Mouse (Mus musculus) liver, adult 2 months (tissue): ENCODE results near the gene Patj. TPM values are rescaled to one million over a fixed set of nuclear protein-coding genes. Genes with fewer than 3 reads are reported as not detected.

Experiments
- DNase-seq: peaks from one replicate; pipeline ENCODE4 v3.0.0-alpha.2; 2011; ENCODE audit warnings: low read depth, low spot score; ENCODE audit errors: extremely low read depth
- H3K27ac ChIP-seq: fragments of 200-500 bp; replicated peaks from 2 replicates; pipeline ENCODE4 v1.5.1; 2012; ENCODE audit warnings: low read depth, mild to moderate bottlenecking, control low read depth, inconsistent platforms, low read length; ENCODE audit not compliant: insufficient read depth
- H3K27me3 ChIP-seq: fragments of 200-500 bp; 2 replicates; pipeline ENCODE4 v1.6.1; 2012; ENCODE audit warnings: mild to moderate bottlenecking, moderate library complexity, low read length, inconsistent platforms; ENCODE audit not compliant: control insufficient read depth, insufficient read depth
- H3K36me3 ChIP-seq: fragments of 200-500 bp; 2 replicates; pipeline ENCODE4 v1.6.1; 2012; ENCODE audit warnings: low read length, inconsistent platforms; ENCODE audit not compliant: control insufficient read depth, insufficient read depth
- H3K4me1 ChIP-seq: fragments of 200-500 bp; 2 replicates; pipeline ENCODE4 v1.6.1; 2011; ENCODE audit warnings: low read length; ENCODE audit not compliant: control insufficient read depth, insufficient read depth
- H3K4me3 ChIP-seq: fragments of 200-500 bp; 2 replicates; pipeline ENCODE4 v1.5.1; 2011; ENCODE audit warnings: low read depth, mild to moderate bottlenecking, control low read depth, low read length, moderate library complexity; ENCODE audit not compliant: insufficient read depth
- H3K79me2 ChIP-seq: fragments of 200-500 bp; 2 replicates; pipeline ENCODE4 v1.6.1; 2012; ENCODE audit warnings: inconsistent platforms, mild to moderate bottlenecking, low read length, moderate library complexity; ENCODE audit not compliant: control insufficient read depth, insufficient read depth
- H3K9ac ChIP-seq: fragments of 200-500 bp; 2 replicates; pipeline ENCODE4 v1.6.1; 2012; ENCODE audit warnings: low read depth, mild to moderate bottlenecking, control low read depth, inconsistent platforms, low read length
- CTCF ChIP-seq: fragments of 200-500 bp; IDR thresholded peaks from 2 replicates; pipeline ENCODE4 v1.5.1; 2011; ENCODE audit warnings: low read depth, low read length, control low read depth
- POLR2A ChIP-seq: fragments of 200-500 bp; IDR thresholded peaks from 2 replicates; pipeline ENCODE4 v1.6.1; 2011; ENCODE audit warnings: low read length, control low read depth; ENCODE audit not compliant: insufficient read depth; ENCODE audit errors: extremely low read depth
- WGBS: fragments of 180-500 bp; shearing (Covaris S2); methylation state at CpG from one replicate; pipeline ENCODE4 v1.1.7; 2018; 5-methylcytosine and 5-hydroxymethylcytosine counted together
- polyA plus RNA-seq: library from polyadenylated mRNA; depleted of rRNA; stranded (reverse); fragments of >200 nt; gene quantifications from 2 replicates; pipeline ENCODE4 v1.2.3, GENCODE M21; 2012
- total RNA-seq: library from RNA; depleted of rRNA; stranded (reverse); fragments of >200 nt; gene quantifications from 2 replicates; pipeline ENCODE4 v1.2.3, GENCODE M21; 2014

Gene Patj
- total and polyA plus RNA-seq, 2 experiments: 2.4 to 8.9 TPM

- Histone ChIP-seq H3K36me3 (no peaks in the 10 kb centered on the region), H3K4me3 (no peak overlapping the region), H3K9ac (no peak overlapping the region), H3K27ac (no peak overlapping the region), H3K27me3 (no peaks in the 10 kb centered on the region; the same call in 1 of the 2 replicates), H3K4me1 (no peaks in the 10 kb centered on the region), H3K79me2 (no peaks in the 10 kb centered on the region)
- no peak for TF ChIP-seq CTCF
- TF ChIP-seq POLR2A: no peak
- 51% methylated on average over 4 of the region's 4 CpGs for WGBS
- DNase-seq: no peak
These were observed 329.9 kb downstream of the Patj start for GRCm38 (mm10) chr4:98725439-98725838.

GRCm38 (mm10) chr4:98726590-98727237, 331.1 kb downstream of the Patj start, which contains the start of gene L1td1:
TSS of gene L1td1 (plus strand) at chr4:98726734.
- Histone ChIP-seq H3K79me2 (no peaks in the 10 kb centered on the region), H3K4me1 (no peaks in the 10 kb centered on the region), H3K36me3 (no peaks in the 10 kb centered on the region), H3K9ac (no peak within 1 kb of the TSS), H3K4me3 (no peak within 1 kb of the TSS), H3K27ac (no peak within 1 kb of the TSS), H3K27me3 (no peaks in the 10 kb centered on the region; the same call in 1 of the 2 replicates)
- DNase-seq: no peak
- 15% methylated on average over 29 of the region's 29 CpGs for WGBS
- TF ChIP-seq POLR2A: no peak
- TF ChIP-seq CTCF: no peak

GRCm38 (mm10) chr4:98727295-98727958, 331.8 kb downstream of the Patj start:
- Histone ChIP-seq H3K4me1 (no peaks in the 10 kb centered on the region), H3K36me3 (no peaks in the 10 kb centered on the region), H3K4me3 (no peak overlapping the region), H3K79me2 (no peaks in the 10 kb centered on the region), H3K9ac (no peak overlapping the region), H3K27me3 (no peaks in the 10 kb centered on the region; the same call in 1 of the 2 replicates), H3K27ac (no peak overlapping the region)
- TF ChIP-seq POLR2A (no peak), CTCF (no peak)
- DNase-seq: no peak
- 12% methylated on average over 21 of the region's 21 CpGs for WGBS

- TF ChIP-seq POLR2A (no peak), CTCF (no peak)
- WGBS: 8% methylated on average over 10 of the region's 10 CpGs
- Histone ChIP-seq H3K27me3 (no peaks in the 10 kb centered on the region; the same call in 1 of the 2 replicates), H3K4me3 (no peak overlapping the region), H3K79me2 (no peaks in the 10 kb centered on the region), H3K36me3 (no peaks in the 10 kb centered on the region), H3K27ac (no peak overlapping the region), H3K9ac (no peak overlapping the region), H3K4me1 (no peaks in the 10 kb centered on the region)
- no peak for DNase-seq
These were observed 332.4 kb downstream of the Patj start for GRCm38 (mm10) chr4:98727959-98728347.

- no peak for TF ChIP-seq POLR2A
- no peak for TF ChIP-seq CTCF
- Histone ChIP-seq H3K27ac (no peak overlapping the region), H3K9ac (no peak overlapping the region), H3K36me3 (no peaks in the 10 kb centered on the region), H3K79me2 (no peaks in the 10 kb centered on the region), H3K27me3 (no peaks in the 10 kb centered on the region; the same call in 1 of the 2 replicates), H3K4me1 (no peaks in the 10 kb centered on the region), H3K4me3 (no peak overlapping the region)
- DNase-seq: no peak
- 44% methylated on average over 7 of the region's 7 CpGs for WGBS
These were observed 333.1 kb downstream of the Patj start for GRCm38 (mm10) chr4:98728716-98729115.

GRCm38 (mm10) chr4:98733660-98734059, 338.1 kb downstream of the Patj start:
- Histone ChIP-seq H3K4me1 (no peaks in the 10 kb centered on the region), H3K36me3 (no peaks in the 10 kb centered on the region), H3K27me3 (no peaks in the 10 kb centered on the region), H3K79me2 (no peaks in the 10 kb centered on the region), H3K27ac (no peak overlapping the region), H3K4me3 (no peak overlapping the region), H3K9ac (no peak overlapping the region)
- WGBS: 93% methylated on average over 16 of the region's 16 CpGs
- TF ChIP-seq CTCF (no peak), POLR2A (no peak)
- no peak for DNase-seq
